Mouse (Mus musculus) adrenal gland, adult 2 months (tissue): ENCODE data around the gene Ilk. TPM values are rescaled to one million over a fixed set of nuclear protein-coding genes. Genes with fewer than 3 reads are reported as not detected.
"Not testable (repeated sequence)": the region's sequence is repeated elsewhere in the genome, so short reads cannot be mapped to it uniquely, and the experiment has no call there.

Experiments
- DNase-seq: peaks from one replicate; pipeline ENCODE4 v3.0.0; 2021
- polyA plus RNA-seq: library from polyadenylated mRNA; depleted of rRNA; stranded (reverse); fragments of >200 nt; gene quantifications from 2 replicates; pipeline ENCODE4 v1.2.3, GENCODE M21; 2012
- total RNA-seq, 2 experiments: library from RNA; stranded (reverse); gene quantifications; 2 replicates each; pipeline ENCODE4 v1.2.3; 2021

Gene Ilk
- total and polyA plus RNA-seq, 3 experiments = 87.8 to 166 (median 139) TPM

DNA sequence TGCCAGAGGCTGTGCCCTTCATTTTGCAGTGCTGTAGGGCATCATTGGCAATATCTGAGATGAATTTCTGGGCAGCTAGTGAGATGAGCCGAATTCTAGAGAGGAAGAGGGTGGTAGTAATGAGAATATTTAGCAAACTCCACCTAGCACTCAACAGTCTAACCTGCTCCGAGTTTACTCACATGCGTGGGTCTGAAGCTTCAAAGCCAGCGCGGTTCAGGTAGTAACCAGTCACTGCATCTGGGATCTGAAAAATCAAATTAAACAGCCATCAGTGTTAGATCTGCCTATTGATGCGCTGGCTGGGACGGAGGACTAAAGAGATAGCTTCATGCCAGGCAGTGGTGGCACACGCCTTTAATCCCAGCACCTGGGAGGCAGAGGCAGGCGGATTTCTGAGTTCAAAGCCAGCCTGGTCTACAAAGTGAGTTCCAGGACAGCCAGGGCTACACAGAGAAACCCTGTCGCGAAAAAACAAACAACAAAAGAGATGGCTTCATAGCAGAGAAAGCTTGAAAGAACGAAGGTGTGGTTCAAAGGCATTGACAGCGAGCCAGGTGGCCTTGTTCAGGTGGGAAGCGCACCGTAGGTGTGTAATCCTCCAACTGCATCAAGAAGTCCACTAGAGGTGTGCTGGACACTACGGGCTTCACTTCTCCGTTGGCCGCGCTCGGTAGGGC is 7.0 kb downstream of the Ilk start:
- DNase-seq = not testable (repeated sequence)

DNA sequence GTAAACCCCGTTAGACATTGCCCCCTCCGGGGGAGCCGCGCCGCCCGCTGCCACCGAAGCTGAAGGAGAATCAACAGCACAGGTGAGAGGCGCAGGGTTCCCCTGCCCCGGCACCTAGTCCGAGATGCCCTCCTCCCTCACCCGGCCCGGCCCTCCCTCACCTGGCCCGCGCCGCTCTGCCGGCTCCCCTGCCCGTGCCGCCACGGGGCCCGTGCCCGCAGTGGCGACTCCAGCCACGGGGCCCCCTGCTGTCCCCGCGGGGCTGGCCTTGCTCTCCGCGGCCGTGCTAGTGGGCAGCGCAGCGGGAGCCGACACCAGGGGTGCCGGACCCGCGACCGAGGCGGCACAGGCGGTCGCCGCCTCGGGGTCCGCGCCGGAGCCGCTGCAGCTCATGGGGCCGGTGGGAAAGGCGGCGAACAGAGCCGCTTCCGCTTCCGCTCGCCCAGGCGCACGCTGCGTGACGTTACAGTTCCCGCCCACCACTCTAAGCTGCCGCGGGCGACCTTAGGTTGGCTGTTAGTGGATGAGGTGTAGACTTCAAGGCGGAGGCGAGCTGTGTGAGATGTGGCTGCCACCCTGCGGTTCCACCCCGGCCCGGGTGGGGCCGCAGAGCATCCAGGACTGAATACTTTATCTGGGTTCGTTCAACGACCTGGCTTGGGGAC is 7.7 kb downstream of the Ilk start, which contains the start of gene Taf10:
Gene Taf10, minus strand, starts transcription at position 436 of the 665 bp plus-strand sequence.
- DNase-seq = peak; percentile 93

DNA sequence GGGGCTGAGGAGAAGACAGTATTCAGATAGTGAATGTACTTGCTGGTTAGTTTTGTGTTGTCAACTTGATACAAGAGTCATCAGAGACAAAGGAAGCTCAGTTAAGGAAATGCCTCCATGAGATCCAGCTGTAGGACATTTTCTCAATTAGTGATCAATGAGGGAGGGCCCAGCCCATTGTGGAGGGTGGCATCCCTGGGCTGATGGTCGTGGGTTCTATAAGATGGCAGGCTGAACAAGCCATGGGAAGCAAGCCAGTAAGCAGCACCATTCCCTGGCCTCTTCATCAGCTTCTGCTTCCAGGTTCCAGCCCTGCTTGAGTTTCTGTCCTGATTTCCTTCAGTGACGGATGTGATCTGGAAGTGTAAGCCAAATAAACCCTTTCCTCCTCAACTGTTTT is 11.4 kb downstream of the Ilk start:
- no peak for DNase-seq

DNA sequence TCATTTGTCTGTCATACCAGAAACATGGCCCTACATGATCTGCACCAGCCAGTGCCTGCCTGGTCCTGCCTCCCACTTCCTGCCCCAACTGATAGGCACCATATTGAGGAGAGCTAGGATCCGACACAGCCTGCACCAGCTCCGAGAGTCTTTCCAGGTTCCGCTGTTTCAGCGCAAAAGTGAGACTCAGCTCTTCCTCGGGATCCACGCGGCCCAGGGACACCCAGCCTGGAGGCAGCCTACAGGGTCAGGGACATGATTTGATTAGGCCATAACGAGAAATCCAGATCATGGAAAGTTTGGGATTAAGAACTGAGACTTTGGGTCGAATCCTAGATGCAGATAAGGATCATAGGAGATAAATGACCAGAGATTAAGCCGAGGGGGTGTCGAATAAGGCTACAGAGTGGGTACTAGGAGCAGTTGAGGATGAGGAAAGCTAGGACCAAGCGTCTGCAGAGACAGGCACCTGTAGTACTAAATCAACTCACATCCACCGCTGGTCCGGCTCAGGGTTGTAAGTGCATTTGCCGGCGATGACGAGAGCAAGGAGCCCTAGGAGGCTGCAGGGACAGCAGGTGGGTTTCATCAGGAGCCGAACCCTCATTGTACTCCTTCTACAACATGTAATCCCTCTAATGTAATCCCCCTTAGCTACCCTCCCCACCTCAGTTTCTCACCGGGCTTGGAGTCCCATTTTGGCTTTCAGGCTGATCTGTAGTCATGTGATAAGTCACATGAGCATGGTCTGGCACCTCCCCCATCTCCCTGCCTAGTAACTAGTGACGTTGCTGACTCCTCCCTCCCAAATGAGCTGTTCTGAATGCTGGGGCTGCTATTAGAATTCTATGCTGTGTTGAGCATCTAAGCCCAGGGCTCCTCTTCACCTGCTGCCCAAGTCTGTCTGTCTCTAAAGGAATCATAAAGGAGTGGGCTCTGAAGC is 15.4 kb downstream of the Ilk start, which contains the start of gene Tpp1:
Gene Tpp1, minus strand, starts transcription at position 745 of the 943 bp plus-strand sequence.
- DNase-seq = peak; percentile 95

DNA sequence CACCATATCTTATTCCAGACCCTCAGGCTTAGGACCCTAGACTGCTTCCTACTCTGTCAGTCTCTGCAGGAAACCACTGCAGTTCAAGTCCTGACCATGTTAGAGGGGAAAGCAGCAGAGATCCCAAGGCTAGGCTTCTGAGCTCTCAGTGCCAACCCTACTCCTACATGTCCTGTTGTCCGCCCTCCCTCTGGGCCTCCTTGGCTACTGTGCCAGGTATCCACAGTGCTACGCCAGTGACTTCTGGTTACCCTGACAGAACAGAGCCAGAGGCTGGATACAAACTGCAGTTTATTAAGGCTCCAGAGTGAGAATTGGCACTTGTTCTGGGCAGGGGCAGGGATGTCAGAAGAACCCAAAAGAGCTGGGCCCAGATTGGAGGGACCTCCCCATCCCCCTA is 16.3 kb downstream of the Ilk start:
- DNase-seq = no peak

DNA sequence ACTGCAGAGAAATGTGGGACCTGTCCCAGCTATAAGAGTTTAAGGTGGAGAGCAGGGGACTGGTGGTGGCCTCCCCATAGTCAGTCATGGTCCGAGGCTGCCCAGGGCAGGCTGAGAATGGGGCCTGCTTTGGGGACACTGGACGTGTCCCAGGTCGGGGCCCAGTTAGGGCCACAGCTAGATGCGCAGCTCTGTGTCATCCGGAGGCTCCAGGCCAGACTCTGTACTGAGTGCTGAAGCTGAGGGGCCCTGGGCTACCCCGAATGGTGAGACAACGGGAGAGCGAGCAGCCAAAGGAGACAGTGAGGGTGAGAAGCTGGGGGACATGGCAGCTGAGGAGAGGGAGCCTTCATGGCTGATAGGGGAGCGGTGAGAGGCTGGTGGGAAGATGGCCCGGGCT is 16.9 kb downstream of the Ilk start:
- DNase-seq = no peak

DNA sequence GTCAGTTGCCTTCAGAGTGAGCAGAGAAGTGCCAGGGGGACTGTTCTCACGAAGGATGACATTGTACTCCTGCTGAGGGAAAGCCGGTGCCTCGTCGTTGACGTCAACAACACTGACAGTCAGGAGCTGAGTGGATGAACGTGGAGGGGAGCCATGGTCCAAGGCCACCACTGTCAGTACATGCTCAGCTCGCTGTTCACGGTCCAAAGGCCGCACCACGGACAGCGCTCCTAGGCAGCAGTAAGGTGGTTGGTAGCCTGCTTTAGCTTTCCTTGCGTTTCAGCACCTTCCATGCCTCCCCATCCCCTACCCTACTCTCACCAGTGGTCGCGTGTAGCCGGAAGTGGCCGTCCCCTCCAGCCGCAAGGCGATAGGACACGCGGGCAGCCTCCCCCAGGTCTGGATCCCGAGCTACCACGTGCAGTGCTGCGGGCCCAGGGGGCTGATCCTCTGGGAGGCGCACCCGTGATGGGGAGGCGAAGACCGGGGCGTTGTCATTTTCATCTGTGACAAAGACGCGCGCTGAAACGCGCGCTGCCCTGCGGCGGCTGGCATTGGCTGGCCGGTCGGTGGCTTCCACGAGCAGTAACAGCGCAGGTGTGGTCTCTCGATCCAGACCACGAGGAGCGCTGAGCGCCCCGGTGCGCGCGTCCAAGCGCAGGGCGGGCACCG is 25.6 kb downstream of the Ilk start:
- DNase-seq = peak; percentile 25

DNA sequence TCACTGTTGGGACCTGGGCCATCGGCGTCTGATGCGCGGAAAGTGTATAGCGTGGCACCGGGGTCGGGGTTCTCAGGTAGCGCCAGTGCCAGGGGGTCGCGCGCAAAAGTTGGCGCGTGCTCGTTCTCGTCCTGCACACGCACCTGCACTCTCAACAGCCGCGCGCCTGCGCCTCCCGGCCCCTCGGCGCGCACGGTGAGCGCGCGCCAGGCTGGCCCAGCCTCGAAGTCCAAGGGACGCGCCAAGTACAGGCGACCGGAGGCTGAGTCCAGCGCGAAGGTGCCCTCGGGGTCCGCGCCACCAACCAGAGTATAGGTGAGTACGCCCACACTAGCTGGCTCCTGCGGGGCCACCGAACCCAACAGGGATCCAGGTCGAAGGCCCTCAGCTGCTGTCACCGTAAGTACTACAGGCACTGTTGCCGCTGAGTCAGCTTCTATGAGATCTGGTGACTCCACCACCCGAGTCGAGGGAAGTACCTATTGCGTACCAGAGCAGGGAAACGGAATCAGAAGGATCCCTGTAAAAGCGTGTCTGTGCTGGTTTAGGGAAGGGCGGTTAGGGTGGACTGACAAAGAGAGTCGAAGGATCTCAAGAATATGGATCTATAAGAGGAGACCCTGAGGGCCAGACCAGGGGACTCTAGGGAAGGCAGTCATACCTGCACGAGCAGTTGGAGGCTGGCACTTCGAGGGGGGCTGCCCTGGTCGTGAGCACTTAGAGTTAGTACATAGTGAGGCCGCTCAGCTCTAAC is 26.3 kb downstream of the Ilk start:
- DNase-seq = no peak

DNA sequence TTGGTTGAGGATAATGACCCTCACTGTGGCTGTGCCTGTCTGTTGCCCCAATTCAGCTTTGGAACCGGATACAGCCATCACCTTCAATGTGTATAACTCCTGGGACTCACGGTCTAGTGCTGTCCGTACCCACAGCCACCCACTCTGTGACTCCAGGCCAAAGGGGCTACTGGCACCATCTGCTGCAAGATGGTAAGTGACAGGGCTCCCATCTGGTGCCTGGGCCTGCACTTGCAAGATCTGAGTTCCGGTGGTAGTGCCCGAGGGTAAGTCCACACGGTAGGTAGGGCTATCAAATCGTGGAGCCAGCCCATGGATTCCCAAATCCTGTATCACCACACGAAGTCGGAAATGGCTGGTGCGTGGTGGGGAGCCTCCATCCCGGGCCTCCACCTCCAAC is 27.9 kb downstream of the Ilk start:
- DNase-seq = no peak

DNA sequence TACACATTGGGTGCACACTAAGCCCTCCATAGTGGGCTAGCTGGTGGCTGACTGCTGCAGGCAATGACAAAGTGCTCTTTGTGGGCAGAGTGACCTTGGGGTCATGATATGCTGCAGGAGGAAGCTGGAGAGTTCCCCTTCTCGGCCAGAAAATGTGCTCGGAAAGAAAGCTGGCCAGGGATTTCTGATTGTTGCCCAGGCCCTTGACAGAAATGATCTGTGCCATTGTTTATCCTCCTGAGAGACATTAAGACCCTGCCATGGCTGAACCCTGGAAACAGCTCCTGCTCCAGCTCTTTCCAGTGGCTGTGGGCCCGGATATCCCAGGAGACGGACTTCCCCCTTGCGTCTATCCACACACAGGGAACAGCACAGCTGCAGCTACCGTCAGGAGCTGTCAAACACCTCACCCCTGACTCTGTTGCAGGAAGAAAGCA is 31.4 kb downstream of the Ilk start:
- DNase-seq = no peak

DNA sequence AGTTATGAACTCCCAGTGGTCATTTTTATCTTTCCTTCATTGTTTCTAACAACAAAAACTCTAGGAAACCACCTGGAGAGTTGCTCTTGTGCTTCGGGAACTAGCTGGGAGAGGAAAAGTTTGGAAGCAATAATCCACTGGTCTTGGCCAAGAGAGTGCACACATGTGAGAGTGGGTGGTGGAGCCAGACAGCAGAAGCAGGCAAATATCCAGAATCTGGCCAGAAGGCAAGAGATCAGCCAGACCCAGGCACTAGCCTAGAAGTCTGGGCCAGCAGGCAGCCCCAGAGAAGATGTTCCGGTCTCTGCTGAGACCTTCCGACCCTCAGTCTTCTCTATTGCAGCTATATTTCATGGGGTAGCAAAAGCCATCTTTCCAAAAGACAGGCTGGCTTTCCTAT is 33.6 kb downstream of the Ilk start:
- peak; percentile 20 for DNase-seq

DNA sequence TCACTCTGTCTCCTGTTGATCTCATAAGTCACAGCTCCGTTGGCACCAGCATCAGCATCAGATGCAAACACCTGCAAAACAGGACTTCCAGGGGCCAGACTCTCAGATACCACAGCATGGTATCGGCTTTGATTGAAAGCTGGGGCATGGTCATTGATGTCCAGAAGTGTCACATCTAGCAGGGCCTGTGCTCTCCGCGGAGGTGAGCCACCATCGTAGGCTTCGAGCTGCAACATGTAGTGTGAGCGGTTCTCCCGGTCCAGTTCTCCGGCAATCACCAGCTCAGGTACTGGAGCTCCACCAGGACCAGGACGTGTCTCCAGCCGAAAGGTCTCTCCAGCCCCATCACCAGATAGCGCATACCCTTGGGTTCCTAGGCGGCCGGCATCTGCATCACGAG is 35.9 kb downstream of the Ilk start:
- no peak for DNase-seq

DNA sequence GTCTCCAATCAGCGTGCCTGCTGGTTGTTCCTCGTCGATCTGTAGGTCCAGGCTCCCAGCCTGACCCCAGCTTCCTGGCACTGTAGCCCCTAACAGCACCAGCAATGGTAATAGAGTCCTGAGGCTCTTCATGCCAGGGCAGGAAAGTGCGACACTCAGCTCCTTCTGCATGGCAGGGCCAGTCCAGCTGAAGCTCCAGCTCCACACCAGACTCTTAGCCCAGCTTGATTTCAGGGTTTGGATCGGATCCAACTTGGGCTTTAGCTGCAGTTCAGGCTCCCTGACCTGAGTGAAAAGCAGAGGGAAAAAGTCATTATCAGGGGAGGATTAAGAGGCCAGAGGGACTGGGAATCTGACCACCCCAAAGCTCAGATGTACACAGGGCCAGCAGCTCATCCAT is 36.6 kb downstream of the Ilk start:
- no peak for DNase-seq

DNA sequence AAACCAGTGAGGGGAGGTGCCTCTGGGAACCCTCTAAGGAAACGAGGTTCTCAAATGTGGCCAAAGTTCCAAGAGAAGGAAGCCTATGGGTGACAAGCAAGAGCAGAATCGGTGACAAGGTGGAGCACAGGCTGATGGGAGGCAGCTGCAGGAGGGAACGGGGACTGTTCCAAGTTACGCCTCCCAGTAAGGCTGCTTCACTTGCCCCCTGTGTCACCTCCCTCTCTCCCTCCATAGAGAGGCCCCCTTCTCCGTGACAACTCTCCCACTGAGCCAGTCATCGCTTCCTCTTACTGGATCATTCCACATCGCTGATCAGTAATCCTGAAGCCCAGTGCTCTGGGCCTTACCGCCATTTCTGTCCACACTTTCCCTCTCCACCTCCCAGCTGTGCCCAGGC is 38.3 kb downstream of the Ilk start:
- no peak for DNase-seq

DNA sequence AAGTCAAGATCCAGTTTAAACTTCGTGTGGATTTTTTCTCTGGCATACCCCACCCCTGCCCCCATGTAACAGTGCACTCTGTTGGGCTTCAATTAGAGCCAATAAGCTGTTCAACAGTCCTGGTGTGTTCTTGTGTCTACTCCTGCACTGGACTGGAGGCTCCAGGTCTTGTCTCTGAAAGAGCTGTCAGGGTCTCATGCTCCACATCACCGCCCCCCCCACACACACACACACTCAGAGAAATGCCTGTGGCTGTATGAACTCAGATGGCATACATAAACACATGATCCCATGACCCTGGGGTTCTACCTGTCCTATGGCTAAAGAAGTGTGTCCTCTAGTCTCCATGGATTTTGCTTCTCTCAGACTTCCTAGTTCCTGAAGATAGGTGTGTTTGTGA is 39.6 kb downstream of the Ilk start:
- no peak for DNase-seq

DNA sequence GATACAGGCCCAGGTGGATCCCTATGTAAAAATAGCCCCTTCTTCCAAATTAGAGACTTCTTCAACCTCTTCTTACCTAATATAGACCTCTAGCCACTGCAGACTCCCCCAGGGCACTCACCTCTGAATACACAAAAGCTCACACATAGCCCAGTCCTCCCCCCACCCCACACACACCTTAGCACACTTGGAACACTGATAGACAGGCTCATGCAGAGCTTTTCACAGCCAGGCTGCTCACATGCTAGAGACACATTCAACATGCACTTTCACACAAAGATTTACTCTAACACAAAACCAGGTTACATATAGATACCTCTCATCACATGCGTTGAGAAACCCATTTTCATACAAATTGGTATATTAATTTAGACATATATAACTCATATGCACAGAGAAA is 40.9 kb downstream of the Ilk start:
- DNase-seq = no peak

DNA sequence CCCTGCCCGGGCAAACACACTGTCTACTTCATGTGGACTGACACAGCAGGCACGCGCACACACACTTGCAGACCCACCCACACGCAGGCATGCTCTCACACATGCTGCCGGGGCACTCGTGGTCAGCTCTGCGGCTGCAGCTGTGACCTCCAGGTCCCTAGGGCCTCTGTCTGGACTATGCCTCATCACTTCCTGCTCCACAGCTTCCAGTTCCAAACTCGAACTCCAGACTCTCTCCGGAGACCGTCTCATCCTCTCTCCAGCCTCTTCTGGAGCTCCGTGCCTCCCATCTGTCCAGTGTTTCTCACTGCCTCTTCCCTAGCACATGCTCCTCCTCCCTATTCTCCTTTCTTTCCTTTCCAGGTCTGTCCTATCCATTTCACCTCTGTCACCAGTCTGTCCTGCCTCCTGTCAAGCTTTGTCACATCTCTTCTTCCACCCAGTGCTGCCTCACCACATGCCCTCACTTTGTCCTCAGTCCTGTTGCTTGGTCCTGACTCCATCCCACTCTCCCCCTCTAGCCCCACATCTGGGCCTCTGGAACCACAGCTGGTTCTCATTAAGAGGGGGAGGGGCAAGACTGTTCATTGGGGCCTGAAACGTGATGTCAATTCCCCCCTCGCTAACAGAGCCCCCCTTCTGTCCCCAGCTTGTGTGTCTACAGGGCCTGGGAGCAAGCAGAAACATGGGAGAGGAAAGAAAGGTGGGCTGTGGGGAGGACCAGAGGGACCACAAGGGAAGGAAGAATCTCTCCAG is 41.6 kb downstream of the Ilk start:
- DNase-seq = peak; percentile 60

DNA sequence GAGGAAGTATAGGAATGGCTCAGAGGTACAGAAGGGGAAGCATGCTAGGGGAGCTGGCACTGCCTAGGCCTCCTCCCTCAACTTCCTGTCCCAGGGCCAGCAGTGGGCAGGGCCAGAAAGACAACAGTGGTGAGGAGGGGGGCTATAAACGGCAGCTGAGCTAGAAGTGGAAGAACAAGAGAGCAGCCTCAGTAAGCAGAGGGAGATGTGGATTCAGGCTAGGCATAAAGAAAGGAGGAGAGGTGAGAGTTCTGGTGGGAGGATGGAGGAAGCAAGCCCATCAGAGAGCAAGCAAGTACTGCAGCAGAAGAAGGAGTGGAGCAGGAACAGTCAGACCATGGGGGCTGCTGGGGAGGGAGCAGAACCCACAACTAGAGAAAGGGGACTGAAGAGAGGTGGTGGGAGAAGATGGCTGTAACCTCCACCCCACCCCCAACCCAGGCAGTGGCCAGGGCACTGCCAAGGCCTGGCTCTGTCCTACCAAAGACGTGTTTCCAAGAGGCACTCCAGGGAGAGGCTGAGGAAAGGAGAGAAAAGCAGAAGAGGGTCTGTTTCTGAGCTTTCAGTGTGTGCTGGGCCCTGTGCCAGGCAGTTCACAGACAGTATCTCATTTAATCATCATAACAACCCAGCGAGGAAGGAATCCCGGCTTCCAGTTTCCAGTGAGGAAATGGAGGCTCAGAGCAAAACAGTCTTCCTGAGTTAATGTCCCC is 42.3 kb downstream of the Ilk start:
- DNase-seq = peak; percentile 21

DNA sequence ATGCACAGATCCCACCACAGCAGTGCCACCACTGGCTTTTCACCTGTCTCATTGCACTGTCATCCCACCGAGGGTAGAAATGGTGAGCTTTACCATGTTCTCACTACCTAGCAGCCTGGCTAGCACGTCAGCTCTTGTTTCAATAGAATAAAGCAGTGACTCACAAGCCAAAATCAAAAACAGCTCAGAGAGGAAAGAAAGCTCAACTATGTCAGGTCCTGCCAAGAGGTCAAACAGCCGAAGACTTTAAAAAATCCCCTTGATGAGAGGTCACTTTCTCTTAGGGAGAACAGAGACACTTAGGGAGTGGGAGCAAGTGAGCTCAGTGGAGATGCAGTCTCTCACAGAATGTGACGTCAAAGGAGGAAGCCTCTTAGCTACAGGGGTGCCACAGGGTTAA is 47.5 kb downstream of the Ilk start:
- no peak for DNase-seq

DNA sequence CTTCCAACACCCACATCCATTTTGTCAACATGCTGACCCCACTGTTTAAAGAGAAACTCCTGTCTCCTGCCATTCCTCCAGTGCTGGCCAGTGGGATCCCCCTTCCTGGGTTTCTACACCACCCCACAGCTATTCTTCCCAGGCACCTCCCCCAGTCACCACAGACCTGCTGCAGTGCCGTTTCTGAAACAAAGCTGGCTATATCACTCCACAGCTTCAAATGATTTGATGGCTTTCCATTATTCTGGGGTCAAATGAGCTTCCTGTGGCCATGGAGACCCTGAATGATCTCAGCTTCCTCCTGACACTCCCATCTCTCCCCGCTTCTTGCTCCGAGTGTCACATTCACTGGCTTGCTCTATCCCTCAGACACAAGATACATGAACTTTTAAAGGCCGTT is 48.2 kb downstream of the Ilk start:
- DNase-seq = no peak
